Mouse (Mus musculus) cortical plate, adult 2 months (tissue): ENCODE measurements around the gene Stra6. TPM values are rescaled to one million over a fixed set of nuclear protein-coding genes. Genes with fewer than 3 reads are reported as not detected.

Experiments
- H3K27ac ChIP-seq: fragments of 200-500 bp; 2 replicates; pipeline ENCODE4 v1.5.1; 2012; ENCODE audit warnings: low read length, control low read depth, inconsistent platforms; ENCODE audit not compliant: insufficient read depth
- H3K4me1 ChIP-seq: fragments of 200-500 bp; 2 replicates; pipeline ENCODE4 v1.6.1; 2011; ENCODE audit warnings: low read length; ENCODE audit not compliant: control insufficient read depth, insufficient read depth
- H3K4me3 ChIP-seq: fragments of 200-500 bp; 2 replicates; pipeline ENCODE4 v1.5.1; 2011; ENCODE audit warnings: mild to moderate bottlenecking, low read length, control low read depth; ENCODE audit not compliant: insufficient read depth
- CTCF ChIP-seq: fragments of 200-500 bp; IDR thresholded peaks from 2 replicates; pipeline ENCODE4 v1.5.1; 2011; ENCODE audit warnings: mild to moderate bottlenecking, control low read depth, low read length; ENCODE audit not compliant: insufficient read depth; ENCODE audit errors: extremely low read depth
- POLR2A ChIP-seq: fragments of 200-500 bp; IDR thresholded peaks from 2 replicates; pipeline ENCODE4 v1.6.1; 2011; ENCODE audit warnings: mild to moderate bottlenecking, low read length, control low read depth; ENCODE audit not compliant: insufficient read depth; ENCODE audit errors: extremely low read depth
- polyA plus RNA-seq: library from polyadenylated mRNA; depleted of rRNA; stranded (reverse); fragments of >200 nt; gene quantifications from 2 replicates; pipeline ENCODE4 v1.2.3, GENCODE M21; 2012; rRNA removed

Stra6 gene
- 6.8 and 9.9 TPM in 2 replicates for polyA plus RNA-seq

GRCm38 (mm10) chr9:58063531-58063930, at the start of gene Stra6:
Stra6 (plus strand) TSS chr9:58063788.
- Histone ChIP-seq H3K27ac (no peak within 1 kb of the TSS), H3K4me3 (no peak within 1 kb of the TSS), H3K4me1 (peaks cover 12% of the 10 kb centered on the region)
- TF ChIP-seq CTCF, result no peak
- TF ChIP-seq POLR2A, result no peak

GRCm38 (mm10) chr9:58014393-58015160, 49.0 kb upstream of the Stra6 start:
- TF ChIP-seq POLR2A (no peak), CTCF (no peak)
- H3K27ac ChIP-seq, result no peak overlapping the region

GRCm38 (mm10) chr9:58015856-58016255, 47.7 kb upstream of the Stra6 start:
- Histone ChIP-seq H3K4me1 (peaks cover 3% of the 10 kb centered on the region; the same call in 1 of the 2 replicates), H3K4me3 (no peak overlapping the region), H3K27ac (no peak overlapping the region)
- TF ChIP-seq POLR2A, result no peak
- TF ChIP-seq CTCF, result no peak

More at GRCm38 (mm10) chr9:58014393-58015160, 49.0 kb upstream of the Stra6 start:
- Histone ChIP-seq H3K4me3 (no peak overlapping the region), H3K4me1 (peaks cover 3% of the 10 kb centered on the region; the same call in 1 of the 2 replicates)

- TF ChIP-seq CTCF (no peak), POLR2A (no peak)
- Histone ChIP-seq H3K27ac (no peak overlapping the region), H3K4me3 (no peak overlapping the region), H3K4me1 (peaks cover 3% of the 10 kb centered on the region; the same call in 1 of the 2 replicates)
These were observed 46.6 kb upstream of the Stra6 start for GRCm38 (mm10) chr9:58016962-58017361.

- Histone ChIP-seq H3K27ac (no peak overlapping the region), H3K4me1 (no peaks in the 10 kb centered on the region), H3K4me3 (no peak overlapping the region)
- no peak for TF ChIP-seq POLR2A
- no peak for TF ChIP-seq CTCF
These were observed 45.2 kb upstream of the Stra6 start for GRCm38 (mm10) chr9:58018385-58018784.

GRCm38 (mm10) chr9:58025995-58026394, 37.6 kb upstream of the Stra6 start:
- no peak for TF ChIP-seq POLR2A
- no peak for TF ChIP-seq CTCF
- no peak overlapping the region for H3K4me3 ChIP-seq
- no peaks in the 10 kb centered on the region for H3K4me1 ChIP-seq
- no peak overlapping the region for H3K27ac ChIP-seq

- Histone ChIP-seq H3K4me1 (no peaks in the 10 kb centered on the region), H3K27ac (no peak overlapping the region), H3K4me3 (no peak overlapping the region)
- TF ChIP-seq CTCF, result no peak
- TF ChIP-seq POLR2A, result no peak
These were observed 36.0 kb upstream of the Stra6 start for GRCm38 (mm10) chr9:58027426-58028180.

- TF ChIP-seq POLR2A (no peak), CTCF (no peak)
- Histone ChIP-seq H3K4me1 (no peaks in the 10 kb centered on the region), H3K4me3 (no peak overlapping the region), H3K27ac (no peak overlapping the region)
These were observed 34.7 kb upstream of the Stra6 start for GRCm38 (mm10) chr9:58028841-58029240.

- Histone ChIP-seq H3K4me3 (no peak overlapping the region), H3K4me1 (no peaks in the 10 kb centered on the region), H3K27ac (no peak overlapping the region)
- TF ChIP-seq CTCF (no peak), POLR2A (no peak)
These were observed 34.0 kb upstream of the Stra6 start for GRCm38 (mm10) chr9:58029635-58030034.
